Mouse (Mus musculus) central nervous system, embryonic 14 days (tissue): Measurements from ENCODE around the gene Arhgef9. TPM values are rescaled to one million over a fixed set of nuclear protein-coding genes. Genes with fewer than 3 reads are reported as not detected.

Experiments
- polyA plus RNA-seq: library from polyadenylated mRNA; depleted of rRNA; stranded (reverse); fragments of >200 nt; gene quantifications from 2 replicates; pipeline ENCODE4 v1.2.3, GENCODE M21; 2012; rRNA removed

Arhgef9 gene
- 51.9 and 54.2 TPM in 2 replicates for polyA plus RNA-seq

DNA sequence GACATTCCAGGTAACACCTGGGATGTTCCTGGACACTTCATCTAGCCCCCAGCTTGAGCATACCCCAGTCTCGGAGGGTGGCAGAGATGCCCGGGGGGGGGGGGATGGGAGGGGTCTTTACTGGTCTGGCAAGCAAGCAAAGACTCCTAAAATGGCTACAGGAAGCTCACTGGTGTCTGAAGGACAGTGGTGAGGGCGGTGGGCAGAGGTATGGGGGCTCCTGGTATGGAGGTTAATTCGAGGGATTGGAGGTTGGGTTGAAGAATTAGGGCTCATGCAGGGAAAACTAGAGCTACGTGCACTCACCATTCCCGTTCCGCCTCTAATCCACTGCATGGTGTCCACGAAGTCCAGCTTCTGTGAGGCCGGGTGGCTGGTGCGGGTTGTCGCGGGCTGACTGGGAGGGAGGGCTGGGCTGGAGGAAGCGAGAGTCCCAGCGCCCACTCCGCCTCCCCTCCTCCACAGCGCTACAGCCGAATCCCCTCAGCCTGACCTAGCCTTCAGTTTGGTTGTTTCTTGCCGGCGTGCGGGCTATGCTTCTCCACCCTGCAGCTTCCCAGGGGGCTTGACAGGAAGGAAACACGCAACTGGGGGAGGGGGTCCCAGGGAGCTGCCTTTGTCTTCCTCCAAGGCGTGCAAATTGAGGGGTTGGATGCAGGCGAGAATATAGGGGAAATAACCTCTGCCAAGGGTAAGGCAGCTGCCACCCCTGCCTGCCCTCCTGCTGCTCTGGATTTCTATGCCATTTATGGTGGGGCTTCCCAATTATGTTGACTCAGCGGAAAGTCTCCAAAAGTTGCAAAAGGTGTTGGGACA lies at the start of gene Arhgef9:
Arhgef9 (minus strand) TSS at position 753 of the 816 bp plus-strand sequence.

GRCm38 (mm10) chrX:95026361-95026892 lies 170.2 kb downstream of the Arhgef9 start, which contains the start of gene Spin4:
Gene Spin4 (minus strand): TSS chrX:95026682.

Other genes starting within 250 kb of the Arhgef9 start
- 1.7 and 1.8 TPM in 2 replicates for gene Spin4, start 170.2 kb downstream of the Arhgef9 start, polyA plus RNA-seq
- gene Amer1, start 248.0 kb upstream of the Arhgef9 start, polyA plus RNA-seq = 8.7 and 8.8 TPM in 2 replicates